Mouse (Mus musculus) neural tube, embryonic 10.5 days (tissue): ENCODE results near the gene Trim69.

Experiments
- DNase-seq: peaks from one replicate; pipeline ENCODE4 v3.0.0-alpha.2; 2017; ENCODE audit warnings: low spot score; ENCODE audit errors: extremely low spot score

The Trim69 gene

GRCm38 (mm10) chr2:122160680-122161079 lies at the start of gene Trim69:
TSS of gene Trim69 (plus strand) at chr2:122160700.
- DNase-seq: peak; percentile 79

- no peak for DNase-seq
Observed at GRCm38 (mm10) chr2:122116888-122117287, 43.6 kb upstream of the Trim69 start.

GRCm38 (mm10) chr2:122117961-122118958 lies 42.2 kb upstream of the Trim69 start, which contains the start of gene Spg11:
TSS of gene Spg11 (minus strand) at chr2:122118386.
- peak; percentile 97 for DNase-seq

- no peak for DNase-seq
Observed at GRCm38 (mm10) chr2:122125680-122126572, 34.6 kb upstream of the Trim69 start.

GRCm38 (mm10) chr2:122126765-122127347 lies 33.6 kb upstream of the Trim69 start:
- no peak for DNase-seq

GRCm38 (mm10) chr2:122127635-122128034 lies 32.9 kb upstream of the Trim69 start:
- no peak for DNase-seq

GRCm38 (mm10) chr2:122132078-122132477 lies 28.4 kb upstream of the Trim69 start:
- DNase-seq: no peak

GRCm38 (mm10) chr2:122132618-122133017 lies 27.9 kb upstream of the Trim69 start:
- DNase-seq: no peak

- no peak for DNase-seq
Observed at GRCm38 (mm10) chr2:122137839-122138465, 22.5 kb upstream of the Trim69 start.

- no peak for DNase-seq
Observed at GRCm38 (mm10) chr2:122140815-122141214, 19.7 kb upstream of the Trim69 start.

GRCm38 (mm10) chr2:122141332-122141967 lies 19.1 kb upstream of the Trim69 start:
- no peak for DNase-seq

- no peak for DNase-seq
Observed at GRCm38 (mm10) chr2:122143111-122143510, 17.4 kb upstream of the Trim69 start.

GRCm38 (mm10) chr2:122145756-122146155 lies 14.7 kb upstream of the Trim69 start:
- no peak for DNase-seq

- no peak for DNase-seq
Observed at GRCm38 (mm10) chr2:122146687-122147086, 13.8 kb upstream of the Trim69 start.

- DNase-seq: peak; percentile 94
Observed at GRCm38 (mm10) chr2:122147508-122148241, 12.8 kb upstream of the Trim69 start, which contains the start of gene B2m. TSS of gene B2m (plus strand) at chr2:122147686.

- peak; percentile 18 for DNase-seq
Observed at GRCm38 (mm10) chr2:122148242-122148917, 12.1 kb upstream of the Trim69 start.

GRCm38 (mm10) chr2:122149316-122149715 lies 11.2 kb upstream of the Trim69 start:
- DNase-seq: no peak

GRCm38 (mm10) chr2:122149716-122150115 lies 10.8 kb upstream of the Trim69 start:
- no peak for DNase-seq

GRCm38 (mm10) chr2:122151221-122151620 lies 9.3 kb upstream of the Trim69 start:
- DNase-seq: no peak
